ENCODE assay signal across 14 mouse cellular contexts in the genomic region with DNA sequence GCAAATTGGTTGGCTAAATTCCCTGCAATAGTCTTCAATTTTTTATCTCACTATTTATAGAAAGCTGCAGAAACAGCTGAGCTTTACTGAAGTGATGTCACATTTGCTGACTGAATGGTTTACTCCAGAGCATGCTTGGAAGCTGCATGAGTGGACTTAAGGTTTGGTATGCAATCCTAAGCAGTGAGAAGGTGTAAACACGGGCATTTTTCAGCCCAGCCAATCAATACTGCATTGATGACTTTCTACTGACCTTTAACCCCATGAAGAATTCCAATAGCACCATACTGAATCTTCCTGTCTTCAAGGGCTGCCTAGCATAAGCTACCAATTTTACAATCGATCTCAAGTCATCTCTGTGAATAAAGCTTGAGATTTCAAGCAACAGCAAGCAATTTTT.
DNase-seq lines count a peak whose midpoint lies in the region; ATAC-seq and TF ChIP-seq lines count a peak whose summit lies in the region.
"Had no signal": no experiment of that assay in that cellular context is flagged by ENCODE, and none has a peak within 500 bp of the region (broad histone marks: within the 10 kb centered on the region; RNA-seq: fewer than 3 reads in every experiment).

No protein-coding gene starts in this region.

- no peak overlapping the region for H3K4me3 ChIP-seq in left cerebral cortex, adult 2 months
- no peak overlapping the region for H3K4me3 ChIP-seq in forebrain, embryonic 14.5 days (ENCODE audit: low read depth, low read length)
- H3K4me3 ChIP-seq in olfactory bulb, adult 2 months (ENCODE audit: insufficient read depth, low read depth, low read length), result no peak overlapping the region
- H3K4me3 ChIP-seq in kidney, embryonic 14.5 days (ENCODE audit: low read length), result no peak overlapping the region
- H3K4me3 ChIP-seq: embryonic facial prominence, embryonic 13.5 days; stomach, embryonic 15.5 days had no signal

- DNase-seq in left cerebral cortex, adult 2 months (ENCODE audit: extremely low spot score in 1 of 2, low spot score in 2 of 2), result no peak
- no peak for DNase-seq in left cerebral cortex, adult 11 months (ENCODE audit: low spot score)
- DNase-seq in forebrain, embryonic 14.5 days (ENCODE audit: low spot score), result peak; percentile 56
- DNase-seq in mesoderm, embryonic 11.5 days (ENCODE audit: low read depth, low spot score), result peak; percentile 19
- no peak for DNase-seq in layer of hippocampus, adult 9-11 months
- DNase-seq: cerebellum, adult 18-20 months; heart, postnatal 4 days; kidney, adult 2 months; liver, postnatal 0 days; thymus, postnatal 25 days had no signal

- peaks cover 9% of the 10 kb centered on the region for H3K4me1 ChIP-seq in forebrain, embryonic 14.5 days (ENCODE audit: control insufficient read depth, insufficient read depth, low read length)
- H3K4me1 ChIP-seq in olfactory bulb, adult 2 months (ENCODE audit: control insufficient read depth, insufficient read depth, low read length), result peaks cover 2% of the 10 kb centered on the region; the same call in 1 of the 2 replicates
- no peaks in the 10 kb centered on the region for H3K4me1 ChIP-seq in kidney, embryonic 14.5 days (ENCODE audit: control insufficient read depth, insufficient read depth, low read length)
- H3K4me1 ChIP-seq: embryonic facial prominence, embryonic 13.5 days; stomach, embryonic 15.5 days had no signal

- TF ChIP-seq POLR2A in olfactory bulb, adult 2 months (IDR thresholded peaks at IDR 0.05; ENCODE audit: insufficient read depth, low read depth, low read length), result no peak

- no peaks in the 10 kb centered on the region for H3K36me3 ChIP-seq in forebrain, embryonic 14.5 days (ENCODE audit: control insufficient read depth, insufficient read depth, low read length)
- H3K36me3 ChIP-seq in kidney, embryonic 14.5 days (ENCODE audit: control insufficient read depth, insufficient read depth, low read length), result no peaks in the 10 kb centered on the region
- H3K36me3 ChIP-seq: embryonic facial prominence, embryonic 13.5 days; stomach, embryonic 15.5 days had no signal

- H3K27me3 ChIP-seq in forebrain, embryonic 14.5 days (replicated peaks; ENCODE audit: control insufficient read depth, insufficient read depth, low read length), result 0 out of 2 replicates have a peak, but pooled peaks cover 8% of the 10 kb centered on the region
- no peaks in the 10 kb centered on the region for H3K27me3 ChIP-seq in kidney, embryonic 14.5 days (ENCODE audit: control insufficient read depth, insufficient read depth, low read length)
- H3K27me3 ChIP-seq: embryonic facial prominence, embryonic 13.5 days; stomach, embryonic 15.5 days had no signal

- H3K9me3 ChIP-seq in forebrain, embryonic 14.5 days (replicated peaks; ENCODE audit: control insufficient read depth, low read length), result no peaks in the 10 kb centered on the region
- H3K9me3 ChIP-seq in kidney, embryonic 14.5 days (ENCODE audit: control insufficient read depth, low read length), result no peaks in the 10 kb centered on the region
- H3K9me3 ChIP-seq: embryonic facial prominence, embryonic 13.5 days; stomach, embryonic 15.5 days had no signal

- WGBS in forebrain, embryonic 14.5 days, result 35% methylated on average over 2 of the region's 2 CpGs
- 17% methylated on average over 2 of the region's 2 CpGs for WGBS in olfactory bulb, adult 2 months
- 60% methylated on average over 2 of the region's 2 CpGs for WGBS in kidney, embryonic 14.5 days

- peak; percentile 18; the same call in 1 of the 2 replicates for ATAC-seq in forebrain, embryonic 14.5 days
- no peak for ATAC-seq in kidney, embryonic 14.5 days (ENCODE audit: low FRiP score, low TSS enrichment)
- ATAC-seq: liver, postnatal 0 days had no signal

- TF ChIP-seq CTCF in left cerebral cortex, adult 2 months (IDR thresholded peaks at IDR 0.05), result no peak
- TF ChIP-seq CTCF in olfactory bulb, adult 2 months (IDR thresholded peaks at IDR 0.05; ENCODE audit: insufficient read depth, low read depth, low read length), result no peak

- no peak overlapping the region for H3K9ac ChIP-seq in forebrain, embryonic 14.5 days (ENCODE audit: low read length)
- no peak overlapping the region for H3K9ac ChIP-seq in kidney, embryonic 14.5 days (ENCODE audit: low read depth, low read length)
- H3K9ac ChIP-seq: embryonic facial prominence, embryonic 13.5 days; liver, postnatal 0 days; stomach, embryonic 15.5 days had no signal

- intact Hi-C loops in left cerebral cortex, adult 2 months (cut with DNase I), result loop anchor here (5.0 kb wide), 1 partner anchor 1152 kb away; no protein-coding TSS in a partner anchor

- H3K4me2 ChIP-seq in forebrain, embryonic 14.5 days (ENCODE audit: low read length), result peak overlapping the region; percentile 16
- no peak overlapping the region for H3K4me2 ChIP-seq in kidney, embryonic 14.5 days (replicated peaks; ENCODE audit: low read depth, low read length)
- H3K4me2 ChIP-seq: embryonic facial prominence, embryonic 13.5 days; stomach, embryonic 15.5 days had no signal

- peak overlapping the region; percentile 71 for H3K27ac ChIP-seq in left cerebral cortex, adult 2 months
- peak overlapping the region; percentile 59; the same call in 1 of the 2 replicates for H3K27ac ChIP-seq in forebrain, embryonic 14.5 days (ENCODE audit: low read depth, low read length)
- H3K27ac ChIP-seq in olfactory bulb, adult 2 months (ENCODE audit: insufficient read depth, low read depth, low read length), result peak overlapping the region; percentile 92
- no peak overlapping the region for H3K27ac ChIP-seq in kidney, embryonic 14.5 days (ENCODE audit: low read depth, low read length)
- H3K27ac ChIP-seq: embryonic facial prominence, embryonic 13.5 days; stomach, embryonic 15.5 days had no signal

Comparison
In these comparisons a context has a peak if more than half of its experiments do, and no peak if none do; other contexts are left out.
1. DNase-seq: peak in forebrain, embryonic 14.5 days (single experiment) and mesoderm, embryonic 11.5 days (single experiment); none in left cerebral cortex, adult 2 months (0 of 2), left cerebral cortex, adult 11 months (single experiment) and layer of hippocampus, adult 9-11 months (single experiment).